Mouse (Mus musculus) heart, embryonic 16.5 days (tissue): ENCODE measurements around the gene Shc3. TPM values are rescaled to one million over a fixed set of nuclear protein-coding genes. Genes with fewer than 3 reads are reported as not detected.

Experiments
- ATAC-seq: fragments of 200-750 bp; cut with Nextera tagmentation; replicated peaks from 2 replicates; pipeline ENCODE4 v1.8.0; 2017; ENCODE audit warnings: moderate number of reproducible peaks; ENCODE audit not compliant: insufficient read depth, low FRiP score; ENCODE audit errors: extremely low read depth
- H3K27ac ChIP-seq: fragments of 300-500 bp; sonication (generic); 2 replicates; pipeline ENCODE4 v1.5.1; 2014; ENCODE audit warnings: mild to moderate bottlenecking, low read length, control low read depth, moderate library complexity
- H3K27me3 ChIP-seq: fragments of 300-500 bp; sonication (generic); 2 replicates; pipeline ENCODE4 v1.6.1; 2014; ENCODE audit warnings: low read length, mixed read lengths; ENCODE audit not compliant: control insufficient read depth, insufficient read depth
- H3K36me3 ChIP-seq: fragments of 300-500 bp; sonication (generic); 2 replicates; pipeline ENCODE4 v1.6.1; 2014; ENCODE audit not compliant: control insufficient read depth, insufficient read depth
- H3K4me1 ChIP-seq: fragments of 300-500 bp; sonication (generic); 2 replicates; pipeline ENCODE4 v1.6.1; 2014; ENCODE audit warnings: low read length, mixed read lengths; ENCODE audit not compliant: control insufficient read depth, insufficient read depth
- H3K4me2 ChIP-seq: fragments of 300-500 bp; sonication (generic); 2 replicates; pipeline ENCODE4 v1.6.1; 2014; ENCODE audit warnings: low read depth, mild to moderate bottlenecking, control low read depth, low read length
- H3K4me3 ChIP-seq: fragments of 300-500 bp; sonication (generic); 2 replicates; pipeline ENCODE4 v1.5.1; 2014; ENCODE audit warnings: mild to moderate bottlenecking, control low read depth, low read length
- H3K9ac ChIP-seq: fragments of 300-500 bp; sonication (generic); 2 replicates; pipeline ENCODE4 v1.6.1; 2014; ENCODE audit warnings: low read length, control low read depth
- H3K9me3 ChIP-seq: fragments of 300-500 bp; sonication (generic); replicated peaks from 2 replicates; pipeline ENCODE4 v1.6.1; 2016; ENCODE audit warnings: low read length; ENCODE audit not compliant: control insufficient read depth
- WGBS: fragments of 180-500 bp; shearing (Covaris S2); extraction: QIAGEN DNeasy Blood & Tissue Kit; methylation state at CpG from one replicate; pipeline ENCODE4 v1.1.7; 2014; 5-methylcytosine and 5-hydroxymethylcytosine counted together
- polyA plus RNA-seq: library from polyadenylated mRNA; unstranded; fragments of >200 nt; fragmentation: Nextera tagmentation; extraction: Ambion mirVana; gene quantifications from 2 replicates; pipeline ENCODE4 v1.2.1, GENCODE M21; 2015

The Shc3 gene
- polyA plus RNA-seq, 1 experiment from 2014 or later: 0.22 TPM

DNA sequence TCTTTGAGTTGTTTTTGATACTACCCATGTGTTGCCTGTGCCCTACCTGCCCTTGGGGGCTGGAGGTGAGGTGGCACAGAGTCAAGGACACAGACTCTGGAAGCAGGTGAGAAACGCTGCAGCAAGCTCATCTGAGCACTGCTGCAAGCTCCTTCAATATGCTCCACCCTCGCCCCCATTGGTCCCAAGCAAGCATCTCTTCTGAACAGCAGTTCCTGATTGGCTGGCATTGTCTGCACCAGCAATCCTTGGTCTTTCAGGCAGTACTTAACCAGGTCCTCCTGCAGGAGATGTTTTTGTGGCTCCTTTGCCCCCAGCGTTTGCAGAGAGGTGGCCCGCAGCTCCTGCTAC lies 34.6 kb upstream of the Shc3 start:
- no peak for ATAC-seq
- no peak overlapping the region; the same call in 1 of the 2 replicates for H3K4me2 ChIP-seq
- 45% methylated on average over 4 of the region's 4 CpGs for WGBS

DNA sequence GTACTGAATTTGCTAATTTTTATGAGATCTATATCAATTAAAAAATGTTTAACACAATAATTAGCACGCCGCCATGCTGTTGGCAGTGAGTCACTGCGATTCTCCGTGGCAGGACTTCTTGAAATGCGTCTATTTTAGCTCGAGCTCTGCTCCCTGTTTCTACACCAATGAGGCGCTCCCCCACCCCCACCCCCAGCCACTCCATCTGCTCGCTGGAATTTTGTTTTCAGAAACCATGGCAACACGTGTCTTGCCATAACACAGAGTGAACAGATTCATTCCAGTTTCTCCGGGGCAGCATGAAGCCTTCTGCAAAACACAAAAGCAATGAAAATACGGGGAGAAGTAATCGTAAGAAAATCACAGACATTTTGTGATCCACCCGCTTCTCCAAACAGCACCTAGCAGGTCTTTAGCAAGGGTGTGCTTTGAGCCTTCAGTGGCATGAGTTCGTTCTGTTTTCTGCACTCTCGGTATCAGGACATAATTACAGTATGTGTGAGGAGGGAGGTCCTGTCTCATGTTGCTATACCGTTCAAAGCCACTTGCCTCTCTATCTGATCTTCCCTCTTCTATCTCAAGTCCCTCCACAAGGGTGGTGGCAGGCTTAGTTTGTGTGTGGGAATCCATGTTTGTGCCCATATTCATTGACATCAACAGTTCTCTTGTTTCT lies 34.1 kb upstream of the Shc3 start:
- peak overlapping the region; percentile 51 for H3K4me2 ChIP-seq
- no peaks in the 10 kb centered on the region for H3K4me1 ChIP-seq
- no peak overlapping the region for H3K9ac ChIP-seq
- H3K27me3 ChIP-seq: no peaks in the 10 kb centered on the region
- no peaks in the 10 kb centered on the region for H3K36me3 ChIP-seq
- no peak overlapping the region for H3K27ac ChIP-seq
- ATAC-seq: 0 out of 2 replicates have a peak, but pooled peaks have one; percentile 23
- H3K9me3 ChIP-seq: no peaks in the 10 kb centered on the region
- 25% methylated on average over 16 of the region's 16 CpGs for WGBS
- peak overlapping the region; percentile 1; the same call in 1 of the 2 replicates for H3K4me3 ChIP-seq

More for the DNA sequence above, 34.6 kb upstream of the Shc3 start:
- H3K27ac ChIP-seq: no peak overlapping the region
- no peak overlapping the region for H3K4me3 ChIP-seq
- no peaks in the 10 kb centered on the region for H3K9me3 ChIP-seq
- H3K4me1 ChIP-seq: no peaks in the 10 kb centered on the region
- no peaks in the 10 kb centered on the region for H3K27me3 ChIP-seq
- H3K36me3 ChIP-seq: no peaks in the 10 kb centered on the region
- no peak overlapping the region for H3K9ac ChIP-seq

GRCm38 (mm10) chr13:51602764-51603163 lies 33.5 kb upstream of the Shc3 start:
- ATAC-seq: no peak
- Histone ChIP-seq H3K27ac (no peak overlapping the region), H3K4me3 (no peak overlapping the region), H3K9me3 (no peaks in the 10 kb centered on the region), H3K4me2 (no peak overlapping the region), H3K27me3 (no peaks in the 10 kb centered on the region), H3K9ac (no peak overlapping the region), H3K4me1 (no peaks in the 10 kb centered on the region), H3K36me3 (no peaks in the 10 kb centered on the region)
- WGBS: 68% methylated on average over 8 of the region's 8 CpGs

- no peaks in the 10 kb centered on the region for H3K9me3 ChIP-seq
- H3K4me3 ChIP-seq: no peak overlapping the region
- 80% methylated on average over 8 of the region's 8 CpGs for WGBS
- no peak overlapping the region for H3K4me2 ChIP-seq
- peaks cover 2% of the 10 kb centered on the region; the same call in 1 of the 2 replicates for H3K4me1 ChIP-seq
- no peak overlapping the region for H3K9ac ChIP-seq
- H3K36me3 ChIP-seq: no peaks in the 10 kb centered on the region
- H3K27ac ChIP-seq: no peak overlapping the region
- H3K27me3 ChIP-seq: peaks cover 6% of the 10 kb centered on the region; the same call in 1 of the 2 replicates
- no peak for ATAC-seq
Observed at GRCm38 (mm10) chr13:51600169-51600568, 30.9 kb upstream of the Shc3 start.

DNA sequence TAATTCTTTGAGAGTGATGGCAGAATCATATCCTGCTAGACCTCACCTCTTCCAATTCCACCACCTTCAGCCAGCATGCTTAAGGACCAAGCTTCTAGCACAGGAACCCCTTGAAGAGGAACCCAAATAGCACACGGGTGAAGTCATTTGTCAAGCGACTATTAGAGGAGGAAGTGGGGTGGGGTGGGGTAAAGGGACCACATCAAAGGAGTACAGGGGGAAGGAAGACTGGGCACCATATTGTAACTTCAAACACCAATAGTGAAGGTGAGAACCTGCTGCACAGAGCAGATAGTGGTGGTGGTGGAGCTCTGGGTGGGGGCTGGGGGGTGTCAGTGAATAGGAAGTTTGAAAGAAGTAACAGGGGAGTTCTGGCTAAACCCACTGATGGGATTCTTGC lies 28.8 kb upstream of the Shc3 start:
- ATAC-seq: no peak
- no peaks in the 10 kb centered on the region for H3K9me3 ChIP-seq
- peaks cover 8% of the 10 kb centered on the region; the same call in 1 of the 2 replicates for H3K27me3 ChIP-seq
- WGBS: 46% methylated on average over 2 of the region's 2 CpGs
- H3K4me1 ChIP-seq: peaks cover 6% of the 10 kb centered on the region
- H3K4me3 ChIP-seq: no peak overlapping the region
- no peak overlapping the region for H3K4me2 ChIP-seq
- no peaks in the 10 kb centered on the region for H3K36me3 ChIP-seq
- H3K9ac ChIP-seq: no peak overlapping the region
- H3K27ac ChIP-seq: no peak overlapping the region

GRCm38 (mm10) chr13:51595404-51595803 lies 26.2 kb upstream of the Shc3 start:
- WGBS: 48% methylated on average over 11 of the region's 11 CpGs
- Histone ChIP-seq H3K27ac (no peak overlapping the region), H3K9me3 (no peaks in the 10 kb centered on the region), H3K36me3 (no peaks in the 10 kb centered on the region), H3K9ac (no peak overlapping the region), H3K27me3 (peaks cover 8% of the 10 kb centered on the region; the same call in 1 of the 2 replicates), H3K4me1 (peaks cover 6% of the 10 kb centered on the region), H3K4me2 (peak overlapping the region; percentile 94), H3K4me3 (peak overlapping the region; percentile 54)
- ATAC-seq: no peak

DNA sequence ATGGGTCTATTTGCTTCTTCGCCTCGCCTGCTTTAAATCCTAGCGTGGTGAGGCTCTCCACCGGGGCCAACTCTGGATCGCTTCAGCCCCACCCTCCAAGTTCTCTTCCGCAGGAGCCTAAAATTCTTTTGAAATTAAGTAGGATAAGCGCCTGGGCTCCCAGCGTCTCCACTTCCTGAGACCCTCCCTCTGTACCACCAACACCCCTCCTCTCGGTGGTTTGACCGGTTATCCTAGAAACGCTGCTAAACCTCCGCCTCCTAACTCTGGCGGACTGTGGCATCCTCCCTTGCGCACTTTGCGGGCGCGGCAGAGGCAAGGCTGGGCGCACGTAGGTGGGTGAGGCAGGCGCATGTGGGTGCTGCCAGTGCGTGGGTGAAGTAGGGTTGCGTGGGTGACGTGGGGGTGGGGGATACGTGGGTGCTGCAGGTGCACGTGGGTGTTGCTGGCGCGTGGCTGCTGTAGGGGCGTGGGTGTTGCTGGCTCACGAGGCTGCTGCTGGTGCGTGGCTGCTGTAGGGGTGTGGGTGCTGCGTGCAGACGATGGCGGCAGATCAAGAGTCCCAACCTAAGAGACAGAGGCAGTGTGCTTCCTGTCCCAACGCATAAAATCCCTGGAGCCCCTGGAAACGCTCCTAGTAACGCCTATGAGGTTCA lies 25.6 kb upstream of the Shc3 start:
- 0 out of 2 replicates have a peak, but pooled peaks have one; percentile 18 for ATAC-seq
- WGBS: under 1% methylated on average over 36 of the region's 36 CpGs
- H3K36me3 ChIP-seq: no peaks in the 10 kb centered on the region

GRCm38 (mm10) chr13:51588005-51588404 lies 18.8 kb upstream of the Shc3 start:
- Histone ChIP-seq H3K9me3 (no peaks in the 10 kb centered on the region), H3K4me3 (no peak overlapping the region), H3K9ac (no peak overlapping the region), H3K27me3 (no peaks in the 10 kb centered on the region), H3K27ac (no peak overlapping the region), H3K4me1 (0 out of 2 replicates have a peak, but pooled peaks cover 2% of the 10 kb centered on the region), H3K4me2 (peak overlapping the region; percentile 34), H3K36me3 (no peaks in the 10 kb centered on the region)
- ATAC-seq: 0 out of 2 replicates have a peak, but pooled peaks have one; percentile 41
- WGBS: 19% methylated on average over 4 of the region's 4 CpGs

More for the DNA sequence above, 25.6 kb upstream of the Shc3 start:
- peak overlapping the region; percentile 54 for H3K4me3 ChIP-seq
- H3K9ac ChIP-seq: peak overlapping the region; percentile 58
- peaks cover 8% of the 10 kb centered on the region; the same call in 1 of the 2 replicates for H3K27me3 ChIP-seq
- peak overlapping the region; percentile 94 for H3K4me2 ChIP-seq
- no peak overlapping the region for H3K27ac ChIP-seq
- H3K4me1 ChIP-seq: peaks cover 6% of the 10 kb centered on the region
- H3K9me3 ChIP-seq: no peaks in the 10 kb centered on the region

- WGBS: 45% methylated on average over 2 of the region's 2 CpGs
- Histone ChIP-seq H3K9ac (no peak overlapping the region), H3K36me3 (no peaks in the 10 kb centered on the region), H3K4me1 (no peaks in the 10 kb centered on the region), H3K27ac (no peak overlapping the region), H3K27me3 (no peaks in the 10 kb centered on the region), H3K4me3 (no peak overlapping the region), H3K4me2 (no peak overlapping the region), H3K9me3 (no peaks in the 10 kb centered on the region)
- no peak; the same call in 1 of the 2 replicates for ATAC-seq
Observed at GRCm38 (mm10) chr13:51582204-51582603, 13.0 kb upstream of the Shc3 start.
